Mouse (Mus musculus): ENCODE measurements around the gene Folr1. TPM values are rescaled to one million over a fixed set of nuclear protein-coding genes. Genes with fewer than 3 reads are reported as not detected.
A peak's percentile ranks its signal among the peaks of the same experiment; 100 is the strongest.

Gene Folr1
- not detected for total RNA-seq (2021)
- long read RNA-seq, experiment 1 = 0 reads
- long read RNA-seq, experiment 2 = 0 reads

DNA sequence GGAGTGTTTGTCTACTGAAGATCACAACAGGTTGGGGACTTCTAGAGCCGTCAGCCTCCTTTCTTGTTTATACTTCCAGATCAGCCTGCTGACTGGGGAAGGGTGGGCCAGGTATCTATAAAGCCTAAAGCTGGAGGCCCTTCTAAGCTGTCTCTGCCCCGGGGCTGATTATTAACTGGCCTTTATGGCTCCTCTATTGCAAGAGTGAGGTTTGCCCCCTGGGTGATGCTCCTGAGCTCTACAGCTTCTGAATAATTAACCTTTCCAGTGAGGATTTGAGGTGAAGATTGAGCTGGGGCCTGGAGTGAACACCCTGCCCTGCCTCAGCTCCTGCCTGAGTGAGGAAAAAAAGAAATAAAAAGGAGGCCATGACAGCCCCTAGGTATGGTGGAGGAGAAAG, at the start of gene Folr1:
Gene Folr1 (minus strand): TSS at position 160 of the 400 bp plus-strand sequence.
- DNase-seq (ENCODE audit: low spot score in 2 of 2) = no peak

DNA sequence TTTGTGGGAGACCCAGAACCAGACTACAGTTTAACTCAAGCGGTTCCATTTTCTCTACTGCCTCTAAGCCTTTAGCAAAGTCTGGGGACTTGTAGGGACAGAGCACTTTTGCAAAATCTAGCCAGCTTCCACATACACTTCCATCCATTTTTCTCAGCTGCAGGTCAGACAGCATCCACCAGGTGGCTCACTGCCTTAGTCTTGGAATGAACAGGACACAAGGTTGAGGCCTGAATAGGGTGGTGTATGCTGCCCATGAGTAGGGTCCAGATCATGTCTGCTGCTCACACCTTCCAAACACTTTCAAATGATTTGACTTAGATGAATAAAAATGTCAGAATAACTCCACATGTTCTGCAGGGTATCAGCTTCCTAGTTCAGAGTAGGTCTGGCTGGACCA, 47.5 kb upstream of the Folr1 start:
- DNase-seq (ENCODE audit: low spot score in 2 of 2) = peak; percentile 60 to 64

DNA sequence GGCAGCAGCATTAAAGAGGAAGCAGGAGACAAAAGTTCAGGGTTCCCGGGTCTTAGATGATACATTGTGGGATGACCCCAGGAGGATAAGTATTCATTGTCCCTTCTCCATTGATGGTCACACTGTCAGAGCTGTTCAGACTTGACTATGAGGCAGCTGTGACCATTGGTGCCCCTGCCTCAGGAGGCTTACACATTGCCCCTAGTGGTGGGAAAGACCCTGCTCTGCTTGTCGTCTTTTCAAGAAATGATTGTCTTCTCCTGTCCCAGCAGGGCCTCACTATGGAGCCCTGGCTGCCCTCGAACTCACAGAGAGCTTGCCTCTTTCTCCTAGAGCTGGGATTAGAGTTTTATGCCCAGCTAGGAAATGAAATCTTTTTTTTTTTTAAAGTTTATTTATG, 41.4 kb upstream of the Folr1 start:
- DNase-seq (ENCODE audit: low spot score in 2 of 2) = no peak

DNA sequence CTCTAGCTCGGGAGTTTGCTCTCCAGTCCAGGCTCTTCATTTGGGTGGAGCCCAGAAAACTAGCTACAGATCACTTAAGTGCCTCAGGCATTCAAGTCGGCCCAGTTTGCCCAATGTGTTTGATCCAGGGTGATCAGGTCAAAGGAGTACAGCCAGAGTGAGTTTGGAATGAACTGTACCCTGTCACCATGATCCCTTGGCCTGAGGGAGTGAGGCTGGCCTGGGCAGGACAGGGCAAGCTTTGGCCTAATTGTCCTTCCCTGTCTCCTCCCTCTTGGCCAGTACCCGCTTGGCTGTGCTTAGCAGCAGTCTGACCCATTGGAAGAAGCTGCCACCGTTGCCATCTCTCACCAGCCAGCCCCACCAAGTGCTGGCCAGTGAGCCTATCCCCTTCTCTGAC, 39.5 kb upstream of the Folr1 start:
- no peak for DNase-seq (ENCODE audit: low spot score in 2 of 2)

DNA sequence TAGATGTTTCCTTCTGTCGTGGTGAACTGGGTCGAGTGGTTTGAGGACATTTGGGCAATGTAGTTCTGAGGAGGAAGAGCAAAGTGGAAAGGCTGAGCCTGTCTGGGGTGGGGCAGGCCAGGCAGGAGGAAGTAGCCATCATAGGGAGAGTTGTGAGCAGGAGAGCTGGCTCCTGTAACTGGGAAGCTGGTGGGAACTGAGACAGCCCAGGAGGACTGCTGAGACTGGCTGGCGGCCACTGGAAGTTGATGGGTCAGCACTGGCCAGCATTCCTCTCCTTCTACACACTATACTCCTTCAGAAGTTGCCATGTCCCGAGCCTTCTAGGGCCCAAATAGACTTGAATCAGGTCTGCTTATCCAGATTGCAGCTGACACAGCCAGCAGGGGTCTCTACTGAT, 37.8 kb upstream of the Folr1 start:
- no peak for DNase-seq (ENCODE audit: low spot score in 2 of 2)

DNA sequence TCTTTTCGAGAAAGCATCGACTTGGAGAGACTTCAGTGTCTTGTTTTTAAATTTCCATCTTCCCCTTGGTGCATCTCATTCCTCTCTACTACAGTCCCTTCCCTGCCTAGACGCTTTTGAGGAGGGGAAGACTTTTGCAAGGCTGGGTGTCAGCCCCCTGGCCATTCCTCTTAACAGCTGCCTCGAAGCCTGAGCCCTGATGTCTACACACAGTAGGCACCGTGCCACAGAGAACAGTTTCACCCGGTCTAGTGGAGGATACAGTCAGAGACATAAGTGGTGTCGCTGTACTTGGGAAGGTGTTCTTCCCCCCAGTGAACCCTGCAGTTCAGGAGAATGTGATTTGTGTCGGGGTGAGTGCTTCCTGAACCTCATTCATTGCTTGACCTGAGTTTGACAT, 36.1 kb upstream of the Folr1 start:
- DNase-seq (ENCODE audit: low spot score in 2 of 2) = no peak

DNA sequence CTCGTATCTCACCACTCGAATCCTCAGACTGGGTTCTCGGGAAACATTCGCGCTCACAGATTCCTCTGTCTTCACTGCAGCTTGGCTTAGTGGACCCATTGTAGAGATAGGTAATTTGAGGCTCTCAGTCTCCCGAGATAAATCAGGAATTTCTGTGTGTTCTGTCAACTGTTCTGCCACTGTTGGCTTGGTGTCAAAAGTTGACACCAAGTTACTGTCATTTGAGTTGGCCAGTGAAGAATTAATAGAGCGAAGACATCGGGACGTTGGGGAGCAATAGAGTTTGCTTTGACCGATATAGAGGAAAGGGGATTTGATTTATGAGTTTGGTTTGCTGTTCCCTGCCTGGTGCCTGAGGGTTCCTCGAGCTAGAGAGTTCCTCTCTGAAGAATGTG, 35.7 kb upstream of the Folr1 start, which contains the start of gene Tomt:
Gene Tomt (minus strand): TSS at position 73 of the 395 bp plus-strand sequence.
- no peak for DNase-seq (ENCODE audit: low spot score in 2 of 2)

DNA sequence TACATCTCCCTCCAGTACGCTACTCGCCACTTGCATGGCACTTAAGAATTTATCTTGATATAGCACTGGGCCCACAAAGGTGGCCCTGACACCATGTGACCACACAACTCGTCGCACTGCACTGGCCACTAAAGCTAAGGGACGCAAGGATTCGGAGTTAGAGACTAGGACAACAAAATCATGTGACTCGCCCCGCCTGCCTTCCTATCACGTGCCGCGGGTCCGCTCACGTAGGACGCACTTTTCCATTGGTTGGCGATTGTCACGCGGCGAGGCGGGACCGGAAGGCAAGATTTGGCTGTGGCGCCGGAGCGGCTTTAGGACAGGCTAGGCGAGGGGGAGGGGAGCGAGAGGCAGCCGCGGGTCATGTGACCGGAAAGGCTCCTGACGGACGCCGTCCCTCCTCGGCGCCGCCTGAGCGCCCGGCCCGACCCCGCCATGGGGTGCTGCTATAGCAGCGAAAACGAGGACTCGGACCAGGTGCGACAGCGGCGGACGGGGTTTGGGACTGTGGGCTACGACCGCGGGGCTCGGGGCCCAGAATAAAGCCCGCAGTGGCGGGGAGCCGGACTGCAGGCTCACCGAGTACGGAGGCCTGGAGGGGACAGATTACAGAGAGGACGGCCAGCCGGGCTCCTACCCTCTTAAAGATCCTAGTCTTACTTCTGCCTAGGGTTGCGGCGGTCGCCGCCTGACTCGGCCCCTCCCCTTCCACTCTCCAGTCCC, 35.1 kb upstream of the Folr1 start, which contains the start of gene Lamtor1:
Gene Lamtor1 (plus strand): TSS at position 344 of the 726 bp plus-strand sequence.
- peak; percentile 100 for DNase-seq (ENCODE audit: low spot score in 2 of 2)

DNA sequence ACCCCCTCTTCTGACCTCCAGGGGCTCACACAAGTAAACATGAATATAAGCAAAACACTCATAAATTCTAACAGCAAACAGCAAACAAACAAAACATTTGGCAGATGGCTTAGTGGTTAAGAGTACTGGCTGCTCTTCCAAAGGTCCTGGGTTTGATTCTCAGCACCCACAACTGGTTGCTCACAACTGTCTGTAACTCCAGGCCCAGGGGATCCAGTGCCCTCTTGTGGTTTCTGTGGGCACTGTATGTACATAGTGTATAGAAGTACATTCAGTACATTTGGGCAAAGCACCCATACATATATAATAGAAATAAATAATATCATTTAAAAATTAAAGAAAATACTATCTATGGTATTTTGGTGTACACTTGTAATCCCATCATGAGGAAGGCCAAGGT, 32.3 kb upstream of the Folr1 start:
- no peak for DNase-seq (ENCODE audit: low spot score in 2 of 2)

DNA sequence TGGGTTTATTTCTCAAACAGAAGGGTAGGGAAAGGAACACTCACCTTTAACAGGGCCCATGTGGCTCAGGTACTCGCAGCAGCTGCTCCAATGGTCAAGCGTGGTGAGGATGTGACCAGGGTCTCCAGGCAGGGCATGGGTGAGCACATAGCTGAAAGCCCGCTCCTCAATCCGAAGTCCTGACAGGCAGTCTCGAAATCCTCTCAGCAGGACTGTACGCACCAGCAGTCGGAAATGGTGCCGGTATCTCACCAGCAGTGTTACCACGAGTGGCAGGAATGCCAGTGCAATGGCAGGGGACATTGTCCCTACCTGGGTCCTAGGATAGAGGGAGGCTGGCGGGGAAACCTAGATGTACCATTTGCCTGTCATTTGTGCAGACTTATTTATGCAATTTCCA, 31.4 kb upstream of the Folr1 start:
- DNase-seq (ENCODE audit: low spot score in 2 of 2) = no peak

DNA sequence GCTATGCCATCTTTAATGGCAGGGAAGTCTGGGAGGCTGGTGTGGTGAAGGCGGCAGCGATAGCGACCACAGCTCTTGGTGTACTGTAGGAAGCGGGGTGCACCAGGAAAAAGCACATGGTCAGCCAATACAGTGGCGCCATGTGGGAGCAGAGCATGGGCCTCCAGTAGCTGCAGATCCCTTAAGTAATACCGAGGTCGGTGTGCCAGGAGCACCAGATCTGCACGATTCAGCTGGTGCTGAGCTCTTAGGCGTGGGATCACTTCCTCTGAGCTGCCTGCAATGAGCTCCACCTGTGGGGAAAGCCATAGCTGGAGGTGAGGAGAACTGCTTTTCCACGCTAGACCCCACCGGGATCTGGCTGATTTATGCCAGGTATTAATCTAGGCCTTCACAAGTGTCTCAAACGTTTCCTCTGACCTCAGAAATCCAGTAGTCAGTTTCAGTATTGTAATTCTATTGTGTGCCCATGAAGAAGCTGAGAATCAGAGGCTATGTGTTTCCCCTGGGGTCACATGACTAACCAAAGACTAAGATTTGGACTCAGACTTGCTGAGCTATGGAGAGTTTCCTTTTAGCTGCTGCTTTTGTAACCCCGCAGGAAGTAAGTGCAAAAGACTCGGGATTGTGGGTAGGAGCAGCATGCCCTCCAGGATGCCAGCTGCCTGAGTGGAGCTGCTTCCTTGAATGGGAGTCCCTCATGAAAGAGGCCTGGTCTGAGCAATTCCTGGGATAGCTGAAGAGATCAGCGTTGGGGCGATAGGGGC, 29.9 kb upstream of the Folr1 start:
- no peak for DNase-seq (ENCODE audit: low spot score in 2 of 2)

DNA sequence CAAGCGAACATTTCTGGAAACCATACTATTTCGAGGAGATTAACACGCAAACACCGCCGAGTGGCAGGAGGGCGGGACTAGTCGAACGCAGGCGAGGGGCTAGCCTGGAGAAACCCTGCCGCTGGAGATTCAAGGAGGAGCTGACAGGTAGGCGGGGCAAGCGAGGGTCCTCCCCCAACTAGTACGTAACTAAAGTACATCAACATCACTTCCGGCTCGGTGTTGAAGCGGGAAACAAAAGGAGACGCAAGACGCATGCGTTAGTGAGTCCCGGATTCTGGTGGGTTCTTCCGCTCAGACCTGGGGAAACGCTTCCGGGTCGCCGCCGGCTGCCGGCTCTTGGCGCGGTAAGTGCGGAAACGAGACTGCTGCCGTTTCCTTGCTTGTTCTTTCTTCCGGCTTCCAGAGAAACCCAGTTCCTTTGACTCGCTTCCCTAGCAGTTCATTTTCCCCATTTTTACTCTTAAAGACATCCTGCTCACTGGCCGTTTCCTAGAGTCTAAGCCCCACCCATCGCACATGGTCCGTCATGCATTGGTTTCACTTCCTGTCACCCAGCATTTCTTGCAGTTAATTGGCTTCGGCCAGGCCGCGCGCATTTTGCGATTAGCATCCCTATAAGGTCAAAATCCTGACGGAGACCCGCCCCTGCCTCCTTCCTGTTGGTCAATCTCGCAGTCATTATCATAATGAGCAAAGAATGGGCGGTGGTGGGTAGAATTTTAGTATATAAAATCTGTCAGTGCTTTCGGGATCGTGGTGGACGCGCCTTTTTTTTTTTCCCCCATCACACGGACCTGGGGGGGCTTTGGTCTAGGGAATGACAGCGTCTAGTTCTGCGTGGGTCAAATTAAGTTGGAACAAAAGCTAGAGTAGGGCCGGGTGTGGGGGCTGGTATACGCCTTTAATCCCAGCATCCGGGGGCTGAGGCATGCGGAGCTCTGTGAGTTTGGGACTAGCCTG, 25.8 kb upstream of the Folr1 start:
- DNase-seq (ENCODE audit: low spot score in 2 of 2) = peak; percentile 95 to 96

DNA sequence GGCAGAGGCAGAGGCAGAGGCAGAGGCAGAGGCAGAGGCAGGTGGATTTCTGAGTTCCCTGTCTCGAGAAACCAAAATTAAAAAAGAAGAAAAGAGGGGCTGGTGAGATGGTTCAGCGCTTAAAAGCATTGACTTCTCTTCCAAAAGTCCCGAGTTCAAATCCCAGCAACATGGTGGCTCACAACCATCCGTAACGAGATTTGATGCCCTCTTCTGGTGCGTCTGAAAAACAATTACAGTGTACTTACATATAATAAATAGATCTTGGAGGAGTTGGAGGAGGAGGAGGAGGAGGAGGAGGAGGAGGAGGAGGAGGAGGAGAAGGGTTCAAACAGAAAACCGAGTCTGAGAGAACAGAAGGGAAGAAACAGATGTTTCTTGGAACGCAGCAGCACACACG, 25.1 kb upstream of the Folr1 start:
- DNase-seq (ENCODE audit: low spot score in 2 of 2) = no peak

DNA sequence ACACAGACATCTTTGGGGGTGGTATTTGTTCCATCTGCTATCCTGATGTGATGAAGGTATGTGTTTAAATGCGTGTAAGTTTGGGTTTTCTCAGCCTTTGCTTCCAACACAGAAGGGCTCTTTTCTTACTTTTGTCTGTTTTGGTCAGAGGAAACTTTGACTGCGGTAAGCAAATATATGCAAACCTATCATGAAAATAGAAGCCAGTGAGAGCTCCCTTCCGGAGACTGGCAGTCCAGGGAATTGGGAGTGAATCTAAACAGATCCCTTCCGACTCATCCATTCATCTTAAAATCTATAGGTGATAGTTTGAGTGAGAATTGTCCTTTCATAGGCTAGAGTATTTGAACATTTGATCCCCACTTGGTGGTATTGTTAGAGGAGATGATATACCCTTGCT, 17.9 kb upstream of the Folr1 start:
- no peak for DNase-seq (ENCODE audit: low spot score in 2 of 2)

DNA sequence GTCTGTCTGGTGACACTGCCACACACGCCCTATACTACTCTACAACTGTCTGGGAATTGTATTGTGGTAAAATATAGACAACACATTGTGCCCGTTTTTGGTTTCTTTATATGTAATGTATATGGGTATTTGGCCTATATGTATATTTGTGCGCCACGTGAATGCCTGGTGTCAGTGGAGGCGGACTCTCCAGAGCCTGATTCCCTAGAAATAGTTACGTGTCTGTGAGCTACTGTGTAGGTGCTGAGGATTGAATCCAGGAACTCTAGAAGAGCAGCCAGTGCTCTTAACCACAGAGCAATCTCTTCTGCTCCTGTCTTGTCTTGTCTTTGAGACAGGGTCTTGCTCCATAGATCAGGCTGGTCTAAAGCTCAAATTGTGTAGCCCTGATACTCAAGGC, 15.7 kb upstream of the Folr1 start:
- no peak for DNase-seq (ENCODE audit: low spot score in 2 of 2)

DNA sequence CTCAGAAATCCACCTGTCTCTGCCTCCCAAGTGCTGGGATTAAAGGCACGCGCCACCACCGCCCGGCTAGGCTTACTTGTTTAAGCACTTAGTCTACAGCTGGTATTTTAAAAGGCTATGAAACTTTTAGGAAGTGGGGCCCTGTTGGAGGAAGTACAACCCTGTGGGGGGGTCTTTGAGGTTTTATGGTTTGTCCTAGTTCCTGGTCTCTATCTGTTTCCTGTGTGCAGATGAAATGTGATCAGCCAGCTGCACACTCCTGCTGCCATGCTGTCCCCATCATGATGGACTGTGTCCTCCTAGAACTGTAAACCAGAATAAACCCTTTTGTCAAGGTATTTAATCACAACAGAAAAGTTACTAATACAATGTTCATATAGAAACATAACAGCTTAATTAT, 13.6 kb upstream of the Folr1 start:
- no peak for DNase-seq (ENCODE audit: low spot score in 2 of 2)

DNA sequence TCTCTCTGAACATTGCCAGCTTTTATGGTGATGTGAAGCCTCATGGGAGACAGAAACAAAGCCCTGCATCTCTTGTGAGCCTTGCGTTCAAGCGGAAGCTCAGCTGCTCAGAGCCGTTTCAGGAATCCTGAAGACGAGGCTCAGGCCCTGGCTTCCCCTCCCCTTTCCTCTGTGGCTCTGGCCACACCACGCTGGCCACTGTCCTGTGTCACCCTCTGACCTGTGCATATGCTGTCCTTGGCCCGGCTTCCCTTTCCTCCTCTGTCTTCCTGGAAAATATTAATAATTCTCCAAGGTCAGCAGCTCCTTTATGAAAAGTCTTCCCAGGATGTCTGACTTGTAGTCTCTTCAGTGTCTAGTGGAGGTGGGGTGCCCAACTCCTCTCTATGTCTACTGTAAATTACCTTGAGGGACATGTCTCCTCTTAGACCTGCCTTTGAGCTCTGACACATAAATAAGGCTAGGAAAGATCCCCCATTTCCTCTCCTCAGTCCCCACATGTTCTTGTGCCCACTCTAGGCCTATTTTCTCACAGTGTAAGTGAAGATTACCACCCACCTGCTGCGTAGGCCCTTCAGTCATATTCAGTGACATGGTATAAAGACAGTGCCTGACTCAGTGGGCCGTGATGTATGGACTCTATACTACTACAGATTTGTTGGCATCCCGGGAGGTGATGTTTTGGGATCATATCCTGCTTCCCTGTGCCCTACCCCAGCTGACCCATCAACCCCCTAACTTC, 12.0 kb upstream of the Folr1 start:
- DNase-seq (ENCODE audit: low spot score in 2 of 2) = peak in 1 of 2 experiments; percentile 27

DNA sequence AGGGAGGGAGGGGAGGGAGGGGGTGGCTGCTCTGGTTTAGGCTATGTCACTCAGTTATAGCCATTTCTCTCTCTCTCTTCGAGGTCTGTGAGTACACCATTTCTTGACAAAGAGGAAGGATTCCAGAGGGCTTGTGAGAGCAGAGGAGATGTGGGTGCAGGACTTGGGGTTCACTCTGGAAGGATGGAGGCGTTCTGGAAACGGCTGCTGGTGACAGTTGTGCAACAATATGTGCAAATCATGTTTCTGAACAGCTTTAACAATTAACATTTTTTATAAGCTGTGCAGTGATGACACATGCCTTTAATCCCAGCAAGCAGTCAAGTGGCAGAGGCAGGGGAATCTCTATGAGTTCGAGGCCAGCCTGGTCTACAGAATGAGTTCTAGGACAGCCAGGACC, 10.3 kb upstream of the Folr1 start:
- DNase-seq (ENCODE audit: low spot score in 2 of 2) = no peak

DNA sequence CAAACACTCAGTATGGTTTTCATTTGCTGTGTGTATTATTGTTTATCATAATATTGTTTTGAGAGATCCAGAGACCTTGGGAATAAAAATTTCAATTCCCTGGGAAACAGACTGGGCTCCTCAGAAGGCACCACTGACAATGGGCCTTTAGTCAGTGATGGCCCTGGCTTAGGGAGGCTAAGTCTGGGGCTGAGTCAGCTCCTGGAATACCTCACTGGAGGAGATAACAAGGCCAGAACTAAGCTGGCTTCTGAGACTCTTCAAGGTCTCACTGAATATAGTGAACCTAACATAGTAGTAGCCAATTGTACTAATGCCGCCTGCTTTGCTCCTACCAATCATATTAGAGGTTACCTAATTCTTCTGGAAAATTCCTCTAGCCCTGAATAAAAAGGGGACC, 5.4 kb upstream of the Folr1 start:
- DNase-seq (ENCODE audit: low spot score in 2 of 2) = no peak

DNA sequence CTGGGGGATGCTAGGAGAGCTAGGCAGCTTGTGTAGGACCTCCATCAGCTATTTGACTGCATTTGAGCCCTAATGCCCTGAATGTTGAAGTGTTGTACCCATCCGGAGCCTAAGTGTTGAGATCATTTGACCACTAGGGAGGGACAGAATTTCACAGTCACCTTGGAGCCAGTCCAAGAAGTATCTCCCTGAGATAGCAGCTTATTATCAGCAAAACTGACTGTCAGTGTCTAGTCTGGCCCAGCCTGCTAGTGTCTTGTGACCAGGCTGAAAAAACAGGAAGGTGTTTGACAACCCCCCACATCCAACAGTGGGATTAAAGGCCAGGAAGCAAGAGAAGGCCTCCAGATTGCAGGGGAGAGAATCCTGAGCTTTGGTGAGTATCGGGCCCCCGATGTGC, 708 bp upstream of the Folr1 start:
- no peak for DNase-seq (ENCODE audit: low spot score in 2 of 2)

DNA sequence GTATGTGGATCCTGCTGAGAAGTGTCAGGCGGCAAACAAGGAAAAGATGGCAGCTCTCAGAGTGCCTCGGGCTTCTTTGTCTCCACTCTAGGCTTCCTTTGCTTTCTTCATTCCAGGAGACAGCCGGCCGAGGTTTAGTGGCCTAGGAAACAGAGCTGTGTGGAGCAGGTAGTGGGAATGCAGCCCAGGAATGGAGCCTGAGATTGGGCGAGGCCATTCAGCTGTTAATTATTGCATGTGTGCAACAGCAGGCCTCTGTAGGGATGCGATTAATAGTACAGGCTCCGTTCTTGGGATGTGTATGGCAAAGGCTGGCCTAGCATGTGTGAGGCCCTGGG, 1.5 kb downstream of the Folr1 start:
- DNase-seq (ENCODE audit: low spot score in 2 of 2) = no peak

Data from left cerebral cortex, adult 18-20 months (tissue).